Mouse (Mus musculus) heart, postnatal 25 days (tissue): ENCODE measurements at regions not wholly inside any gene's neighbourhood (a gene's known extent, or its start where the extent isn't known, plus 50 kb on each side); places are given as distances from the start of the nearest gene placed in this dataset.

ENCODE experiments used
- DNase-seq: peaks from one replicate; pipeline ENCODE4 v3.0.0; 2022; ENCODE audit warnings: low spot score
- intact Hi-C: fragments of 180-260 bp; cut with DNase I; formaldehyde crosslinking; loops from one replicate; pipeline ENCODE4 v1.15.1; 2025

GRCm38 (mm10) chr8:36304809-36305208 is 539.2 kb downstream of the Gm19410 start:
- intact Hi-C loops = no loop called here
- DNase-seq = no peak

- intact Hi-C loops = no loop called here
These were observed 540.7 kb downstream of the Gm19410 start for GRCm38 (mm10) chr8:36306336-36306735.

GRCm38 (mm10) chr8:36307496-36307895 is 541.9 kb downstream of the Gm19410 start:
- no peak for DNase-seq
- intact Hi-C loops = no loop called here

More at GRCm38 (mm10) chr8:36306336-36306735, 540.7 kb downstream of the Gm19410 start:
- no peak for DNase-seq

GRCm38 (mm10) chr8:36308056-36308455 is 542.5 kb downstream of the Gm19410 start:
- no peak for DNase-seq
- intact Hi-C loops = no loop called here

- intact Hi-C loops = no loop called here
- DNase-seq = no peak
These were observed 543.7 kb downstream of the Gm19410 start for GRCm38 (mm10) chr8:36309326-36309725.

GRCm38 (mm10) chr8:36309952-36310351 is 544.4 kb downstream of the Gm19410 start:
- DNase-seq = peak; percentile 13
- intact Hi-C loops = no loop called here

- intact Hi-C loops = no loop called here
- DNase-seq = no peak
These were observed 546.1 kb downstream of the Gm19410 start for GRCm38 (mm10) chr8:36311734-36312133.

GRCm38 (mm10) chr8:36312963-36313362 is 547.4 kb downstream of the Gm19410 start:
- DNase-seq = no peak
- intact Hi-C loops = no loop called here

GRCm38 (mm10) chr8:36318396-36318795 is 552.8 kb downstream of the Gm19410 start:
- intact Hi-C loops = no loop called here

GRCm38 (mm10) chr8:36318884-36319283 is 553.3 kb downstream of the Gm19410 start:
- no peak for DNase-seq
- intact Hi-C loops = no loop called here

More at GRCm38 (mm10) chr8:36318396-36318795, 552.8 kb downstream of the Gm19410 start:
- no peak for DNase-seq

- no peak for DNase-seq
- intact Hi-C loops = no loop called here
These were observed 553.8 kb downstream of the Gm19410 start for GRCm38 (mm10) chr8:36319314-36319959.

- intact Hi-C loops = no loop called here
- DNase-seq = no peak
These were observed 556.5 kb downstream of the Gm19410 start for GRCm38 (mm10) chr8:36322125-36322524.

GRCm38 (mm10) chr8:36322578-36322977 is 557.0 kb downstream of the Gm19410 start:
- no peak for DNase-seq
- intact Hi-C loops = no loop called here

GRCm38 (mm10) chr8:36338628-36339027 is 573.0 kb downstream of the Gm19410 start:
- no peak for DNase-seq
- intact Hi-C loops = no loop called here

GRCm38 (mm10) chr8:36339449-36339848 is 573.9 kb downstream of the Gm19410 start:
- DNase-seq = no peak
- intact Hi-C loops = no loop called here

- intact Hi-C loops = loop anchor here (10.0 kb wide), 1 partner anchor 616 kb away; no protein-coding TSS in a partner anchor
- no peak for DNase-seq
These were observed 574.9 kb downstream of the Gm19410 start for GRCm38 (mm10) chr8:36340454-36340853.

GRCm38 (mm10) chr8:36341965-36342364 is 576.4 kb downstream of the Gm19410 start:
- DNase-seq = no peak
- intact Hi-C loops = loop anchor here (10.0 kb wide), 1 partner anchor 617 kb away; no protein-coding TSS in a partner anchor

- intact Hi-C loops = loop anchor here (10.0 kb wide), 1 partner anchor 618 kb away; no protein-coding TSS in a partner anchor
These were observed 577.1 kb downstream of the Gm19410 start for GRCm38 (mm10) chr8:36342650-36343049.

GRCm38 (mm10) chr8:36346682-36347324 is 581.2 kb downstream of the Gm19410 start:
- intact Hi-C loops = loop anchor here (1.0 to 10.0 kb wide), 3 partner anchors 145 to 622 kb away; no protein-coding TSS in a partner anchor
- peak; percentile 44 for DNase-seq

More at GRCm38 (mm10) chr8:36342650-36343049, 577.1 kb downstream of the Gm19410 start:
- no peak for DNase-seq

- no peak for DNase-seq
- intact Hi-C loops = loop anchor here (5.0 to 10.0 kb wide), 2 partner anchors 486 to 623 kb away; no protein-coding TSS in a partner anchor
These were observed 582.5 kb downstream of the Gm19410 start for GRCm38 (mm10) chr8:36348067-36348466.

GRCm38 (mm10) chr8:36354926-36355325 is 589.3 kb downstream of the Gm19410 start:
- DNase-seq = no peak
- intact Hi-C loops = no loop called here
